Comparison of ENCODE assay signal across 8 mouse cellular contexts in genomic region chrX:142680391-142681055, GRCm38 (mm10). TPM values are rescaled to one million over a fixed set of nuclear protein-coding genes. Genes with fewer than 3 reads are reported as not detected.
DNase-seq lines count a peak whose midpoint lies in the region; ATAC-seq and TF ChIP-seq lines count a peak whose summit lies in the region.

No protein-coding gene starts in this region.

- no peaks in the 10 kb centered on the region for H3K36me3 ChIP-seq in heart, postnatal 0 days (replicated peaks; ENCODE audit: control insufficient read depth, insufficient read depth, low read length)
- H3K36me3 ChIP-seq in limb, embryonic 10.5 days: peaks cover 2% of the 10 kb centered on the region; the same call in 1 of the 2 replicates
- H3K36me3 ChIP-seq in midbrain, embryonic 16.5 days (ENCODE audit: control insufficient read depth, insufficient read depth, low read length): no peaks in the 10 kb centered on the region

- H3K9ac ChIP-seq in heart, postnatal 0 days (replicated peaks; ENCODE audit: low read depth, low read length): peak overlapping the region; percentile 27
- peak overlapping the region; percentile 41; the same call in 1 of the 2 replicates for H3K9ac ChIP-seq in midbrain, embryonic 16.5 days (ENCODE audit: low read depth, low read length)

- H3K4me2 ChIP-seq in heart, postnatal 0 days (ENCODE audit: low read depth, low read length): peak overlapping the region; percentile 65
- peak overlapping the region; percentile 56 for H3K4me2 ChIP-seq in midbrain, embryonic 16.5 days (ENCODE audit: low read length)

- peak overlapping the region; percentile 73 for H3K4me3 ChIP-seq in heart, postnatal 0 days (ENCODE audit: low read depth, low read length)
- H3K4me3 ChIP-seq in limb, embryonic 10.5 days: peak overlapping the region; percentile 66
- H3K4me3 ChIP-seq in midbrain, embryonic 16.5 days (ENCODE audit: low read depth, low read length): peak overlapping the region; percentile 60

- no peak for TF ChIP-seq EP300 in heart, postnatal 0 days (IDR thresholded peaks at IDR 0.05; ENCODE audit: low read depth)

- peaks cover 21% of the 10 kb centered on the region for H3K4me1 ChIP-seq in heart, postnatal 0 days (ENCODE audit: control insufficient read depth, insufficient read depth)
- H3K4me1 ChIP-seq in limb, embryonic 10.5 days: peaks cover 39% of the 10 kb centered on the region
- H3K4me1 ChIP-seq in midbrain, embryonic 16.5 days (ENCODE audit: control insufficient read depth, insufficient read depth, low read length): peaks cover 10% of the 10 kb centered on the region

- no peak for TF ChIP-seq CTCF in heart, postnatal 0 days (IDR thresholded peaks at IDR 0.05; ENCODE audit: low read depth)

- DNase-seq in kidney, adult 18-20 months: peak; percentile 69
- DNase-seq in kidney, postnatal 14 days: no peak
- DNase-seq in MEL-GATA-1-ER (ENCODE audit: extremely low read depth, low read depth): peak; percentile 84
- peak; percentile 39 for DNase-seq in embryo, embryonic 10.5 days (ENCODE audit: low spot score)
- no peak for DNase-seq in heart, postnatal 0 days (ENCODE audit: low spot score)
- peak; percentile 49 for DNase-seq in limb, embryonic 10.5 days (ENCODE audit: low spot score)

- 12% methylated on average over 19 of the region's 19 CpGs for WGBS in heart, postnatal 0 days
- 10% methylated on average over 19 of the region's 19 CpGs for WGBS in limb, embryonic 10.5 days
- 21% methylated on average over 16 of the region's 19 CpGs for WGBS in midbrain, embryonic 16.5 days

- H3K27ac ChIP-seq in heart, postnatal 0 days (ENCODE audit: low read depth): peak overlapping the region; percentile 93
- H3K27ac ChIP-seq in limb, embryonic 10.5 days: peak overlapping the region; percentile 94
- peak overlapping the region; percentile 61 for H3K27ac ChIP-seq in midbrain, embryonic 16.5 days (ENCODE audit: low read length)

- no peaks in the 10 kb centered on the region for H3K9me3 ChIP-seq in heart, postnatal 0 days (replicated peaks; ENCODE audit: control insufficient read depth, low read length)
- H3K9me3 ChIP-seq in limb, embryonic 10.5 days (replicated peaks): no peaks in the 10 kb centered on the region
- H3K9me3 ChIP-seq in midbrain, embryonic 16.5 days (replicated peaks; ENCODE audit: control insufficient read depth, low read length, poor library complexity, severe bottlenecking): no peaks in the 10 kb centered on the region

- ATAC-seq in heart, postnatal 0 days (ENCODE audit: insufficient read depth, low read depth): peak; percentile 49; the same call in 1 of the 2 replicates
- ATAC-seq in midbrain, embryonic 16.5 days: peak; percentile 40
- ATAC-seq in inflammation-experienced regulatory T-cells, adult 6 months: no peak

- H3K27me3 ChIP-seq in heart, postnatal 0 days (ENCODE audit: control insufficient read depth, insufficient read depth, low read length): no peaks in the 10 kb centered on the region
- H3K27me3 ChIP-seq in limb, embryonic 10.5 days (ENCODE audit: low read depth, poor library complexity, severe bottlenecking): peaks cover 96% of the 10 kb centered on the region
- peaks cover 3% of the 10 kb centered on the region; the same call in 1 of the 2 replicates for H3K27me3 ChIP-seq in midbrain, embryonic 16.5 days (ENCODE audit: control insufficient read depth, insufficient read depth, low read depth, low read length)

RNA-seq across cellular contexts. Expression of gene Tmem164, which starts 0.7 kb away (rescaled TPM):
- total RNA-seq in heart, postnatal 0 days (2014; rRNA removed; ENCODE audit: low replicate concordance): 127 and 144 TPM in 2 replicates
- polyA plus RNA-seq in heart, postnatal 0 days (2015; fragmentation: Nextera tagmentation; extraction: Ambion mirVana): 48.2 and 57.0 TPM in 2 replicates
- polyA plus RNA-seq in limb, embryonic 10.5 days (2016; fragmentation: Nextera tagmentation; extraction: Ambion mirVana): 73.8 and 79.2 TPM in 2 replicates
- polyA plus RNA-seq in midbrain, embryonic 16.5 days (2015; fragmentation: Nextera tagmentation; extraction: Ambion mirVana): 21.4 and 22.0 TPM in 2 replicates
- 10 to 100 TPM; 15.3 to 19.7 (median 18.9) TPM for polyA plus RNA-seq in inflammation-experienced regulatory T-cells, adult 6 months (2017; shearing (Covaris generic))

Comparison
In these comparisons a context has a peak if more than half of its experiments do, and no peak if none do; other contexts are left out.
1. DNase-seq: peak in kidney, adult 18-20 months (single experiment), MEL-GATA-1-ER (single experiment), embryo, embryonic 10.5 days (single experiment) and limb, embryonic 10.5 days (single experiment); none in kidney, postnatal 14 days (single experiment) and heart, postnatal 0 days (single experiment).
2. Peak in every context shown above with its lines, with median percentiles within 50 percentile points of each other: H3K27ac ChIP-seq and H3K4me3 ChIP-seq.